Mouse (Mus musculus) ES-E14 (cell line): Measurements from ENCODE around the gene Slc6a18. TPM values are rescaled to one million over a fixed set of nuclear protein-coding genes. Genes with fewer than 3 reads are reported as not detected.
"Not testable (repeated sequence)": the region's sequence is repeated elsewhere in the genome, so short reads cannot be mapped to it uniquely, and the experiment has no call there.

Experiments used
- DNase-seq: peaks from one replicate; pipeline ENCODE4 v3.0.0-alpha.2; 2013; ENCODE audit warnings: low read depth, low spot score
- H3K27ac ChIP-seq: 2 replicates; pipeline ENCODE4 v1.5.1; 2012; ENCODE audit warnings: low read depth, mild to moderate bottlenecking, low read length, moderate library complexity, mixed read lengths; ENCODE audit not compliant: poor library complexity, insufficient read depth, severe bottlenecking
- H3K36me3 ChIP-seq: 2 replicates; pipeline ENCODE4 v1.6.1; 2012; ENCODE audit warnings: mild to moderate bottlenecking, low read length, moderate library complexity, mixed read lengths; ENCODE audit not compliant: control insufficient read depth, poor library complexity, insufficient read depth, severe bottlenecking
- H3K4me1 ChIP-seq, 2 experiments: fragments of 150-350 bp in 1 of 2; sonication (generic) in 1 of 2; 2 replicates each; pipeline ENCODE4 v1.6.1; 2012; ENCODE audit warnings: low read length in 2 of 2, mild to moderate bottlenecking in 1 of 2, mixed read lengths in 1 of 2; ENCODE audit not compliant: control insufficient read depth in 2 of 2, insufficient read depth in 2 of 2, poor library complexity in 1 of 2
- H3K4me3 ChIP-seq, 2 experiments: fragments of 150-350 bp in 1 of 2; sonication (generic) in 1 of 2; 2 replicates each; pipeline ENCODE4 v1.5.1; 2012; ENCODE audit warnings: low read length in 2 of 2, low read depth in 1 of 2, mild to moderate bottlenecking in 1 of 2, mixed read lengths in 1 of 2; ENCODE audit not compliant: insufficient read depth in 1 of 2, poor library complexity in 1 of 2, severe bottlenecking in 1 of 2
- H3K9ac ChIP-seq: 2 replicates; pipeline ENCODE4 v1.6.1; 2012; ENCODE audit warnings: low read depth, mild to moderate bottlenecking, low read length, mixed read lengths; ENCODE audit not compliant: poor library complexity, insufficient read depth, severe bottlenecking
- H3K9me3 ChIP-seq: fragments of 150-350 bp; sonication (generic); 2 replicates; pipeline ENCODE4 v1.6.1; 2012; ENCODE audit warnings: low read depth, mild to moderate bottlenecking, low read length; ENCODE audit not compliant: control insufficient read depth, insufficient read depth
- CHD2 ChIP-seq: IDR thresholded peaks from 2 replicates; pipeline ENCODE4 v1.6.1; 2014; ENCODE audit warnings: mild to moderate bottlenecking, low read depth, low read length, inconsistent platforms
- HCFC1 ChIP-seq: IDR thresholded peaks from 2 replicates; pipeline ENCODE4 v1.6.1; 2012; ENCODE audit warnings: low read length, inconsistent platforms, borderline replicate concordance; ENCODE audit not compliant: insufficient read depth
- MAFK ChIP-seq: IDR thresholded peaks from 2 replicates; pipeline ENCODE4 v1.6.1; 2014; ENCODE audit warnings: mild to moderate bottlenecking, low read depth, low read length, inconsistent platforms; ENCODE audit not compliant: insufficient read depth
- ZC3H11A ChIP-seq: IDR thresholded peaks from 2 replicates; pipeline ENCODE4 v1.6.1; 2012; ENCODE audit warnings: low read depth, mild to moderate bottlenecking, inconsistent platforms, low read length, borderline replicate concordance
- ZNF384 ChIP-seq: IDR thresholded peaks from 2 replicates; pipeline ENCODE4 v1.6.1; 2012; ENCODE audit warnings: low read depth, low read length, inconsistent platforms
- in situ Hi-C, 2 experiments: fragments of 600-800 bp; cut with MboI; formaldehyde crosslinking; loops; one replicate each; pipeline ENCODE4 v1.15.1; 2025; ENCODE audit warnings: low sequenced_read_pairs in 2 of 2, inconsistent platforms in 1 of 2; ENCODE audit not compliant: unreplicated experiment in 2 of 2
- total RNA-seq: library from RNA; depleted of rRNA; stranded (reverse); fragments of 300-350 nt; gene quantifications from 2 replicates; pipeline ENCODE4 v1.2.3, GENCODE M21; 2012

Gene Slc6a18
- total RNA-seq, 1 experiment, result not detected

- H3K9ac ChIP-seq, result no peak overlapping the region
- DNase-seq, result no peak
- H3K36me3 ChIP-seq, result no peaks in the 10 kb centered on the region
- H3K27ac ChIP-seq, result no peak overlapping the region
- no peak overlapping the region for H3K4me3 ChIP-seq
- no peaks in the 10 kb centered on the region for H3K4me1 ChIP-seq
- in situ Hi-C loops, result no loop called here
- TF ChIP-seq CHD2, result no peak
- no peak for TF ChIP-seq ZC3H11A
- TF ChIP-seq MAFK, result no peak
- TF ChIP-seq ZNF384, result no peak
- no peak for TF ChIP-seq HCFC1
- H3K9me3 ChIP-seq, result no peaks in the 10 kb centered on the region
These were observed 31.7 kb upstream of the Slc6a18 start for GRCm38 (mm10) chr13:73709491-73709890.

GRCm38 (mm10) chr13:73704694-73705325 is 27.0 kb upstream of the Slc6a18 start, which contains the start of gene Slc6a19:
TSS of gene Slc6a19 (minus strand) at chr13:73704865.
- DNase-seq, result no peak
- H3K9me3 ChIP-seq, result no peaks in the 10 kb centered on the region
- in situ Hi-C loops, result no loop called here
- H3K4me1 ChIP-seq, result no peaks in the 10 kb centered on the region
- no peak within 1 kb of the TSS for H3K4me3 ChIP-seq
- no peak within 1 kb of the TSS for H3K27ac ChIP-seq
- no peaks in the 10 kb centered on the region for H3K36me3 ChIP-seq
- no peak within 1 kb of the TSS for H3K9ac ChIP-seq
- TF ChIP-seq MAFK (no peak), CHD2 (no peak), HCFC1 (no peak), ZC3H11A (no peak), ZNF384 (no peak)

GRCm38 (mm10) chr13:73703486-73703885 is 25.7 kb upstream of the Slc6a18 start:
- in situ Hi-C loops, H3K4me1 ChIP-seq, DNase-seq, H3K9me3 ChIP-seq, H3K9ac ChIP-seq, H3K36me3 ChIP-seq, H3K4me3 ChIP-seq, H3K27ac ChIP-seq: not testable (repeated sequence)

- TF ChIP-seq MAFK (no peak), CHD2 (no peak), HCFC1 (no peak), ZNF384 (no peak), ZC3H11A (no peak)
- H3K4me1 ChIP-seq, result no peaks in the 10 kb centered on the region
- no peak overlapping the region for H3K4me3 ChIP-seq
- H3K9me3 ChIP-seq, result no peaks in the 10 kb centered on the region
- in situ Hi-C loops, result no loop called here
- no peak overlapping the region for H3K9ac ChIP-seq
- no peak for DNase-seq
- no peak overlapping the region for H3K27ac ChIP-seq
- H3K36me3 ChIP-seq, result no peaks in the 10 kb centered on the region
These were observed 25.0 kb upstream of the Slc6a18 start for GRCm38 (mm10) chr13:73702776-73703175.
